Mouse (Mus musculus) cortical plate, adult 2 months (tissue): ENCODE measurements around the gene Nipal4.

ENCODE experiments used
- CTCF ChIP-seq: fragments of 200-500 bp; IDR thresholded peaks from 2 replicates; pipeline ENCODE4 v1.5.1; 2011; ENCODE audit warnings: mild to moderate bottlenecking, control low read depth, low read length; ENCODE audit not compliant: insufficient read depth; ENCODE audit errors: extremely low read depth
- POLR2A ChIP-seq: fragments of 200-500 bp; IDR thresholded peaks from 2 replicates; pipeline ENCODE4 v1.6.1; 2011; ENCODE audit warnings: mild to moderate bottlenecking, low read length, control low read depth; ENCODE audit not compliant: insufficient read depth; ENCODE audit errors: extremely low read depth

DNA sequence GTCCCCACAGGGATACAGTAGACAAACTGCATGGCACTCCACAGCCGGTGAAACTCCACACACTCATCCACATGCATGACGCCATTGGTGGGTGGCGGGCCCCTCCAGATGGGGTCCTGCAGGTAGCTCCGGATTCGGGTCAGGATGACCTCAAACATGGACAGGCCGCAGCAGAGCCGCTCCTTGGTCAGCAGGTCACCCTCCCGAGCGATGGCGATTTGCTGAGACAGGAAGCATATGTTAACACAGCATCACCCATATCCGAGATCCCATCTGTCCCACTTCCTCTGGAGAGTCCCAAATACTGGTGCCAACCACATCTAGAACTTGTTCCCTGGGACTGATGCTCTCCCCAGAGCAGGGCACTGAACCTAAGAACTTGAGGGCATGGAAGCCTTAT is 34.4 kb upstream of the Nipal4 start:
- TF ChIP-seq CTCF (no peak), POLR2A (no peak)
